Mouse (Mus musculus) heart, embryonic 14.5 days (tissue): ENCODE results near the gene Extl1. TPM values are rescaled to one million over a fixed set of nuclear protein-coding genes. Genes with fewer than 3 reads are reported as not detected.
A peak's percentile ranks its signal among the peaks of the same experiment; 100 is the strongest.

Source experiments
- ATAC-seq: fragments of 200-750 bp; cut with Nextera tagmentation; 2 replicates; pipeline ENCODE4 v1.8.0; 2017; ENCODE audit warnings: low read depth, moderate TSS enrichment; ENCODE audit not compliant: insufficient number of reproducible peaks, insufficient read depth, low FRiP score
- H3K27ac ChIP-seq, 2 experiments: fragments of 200-500 bp in 1 of 2; fragments of 300-500 bp in 1 of 2; sonication (generic) in 1 of 2; replicated peaks in 1 of 2; 2 replicates each; pipeline ENCODE4 v1.5.1; 2012 to 2014; ENCODE audit warnings: low read depth in 2 of 2, low read length in 2 of 2, control low read depth in 1 of 2, mild to moderate bottlenecking in 1 of 2, mixed read lengths in 1 of 2; ENCODE audit not compliant: control insufficient read depth in 1 of 2, insufficient read depth in 1 of 2
- H3K27me3 ChIP-seq: fragments of 300-500 bp; sonication (generic); 2 replicates; pipeline ENCODE4 v1.6.1; 2014; ENCODE audit warnings: mild to moderate bottlenecking, low read length, control low read depth; ENCODE audit not compliant: control insufficient read depth, insufficient read depth
- H3K36me3 ChIP-seq: fragments of 300-500 bp; sonication (generic); 2 replicates; pipeline ENCODE4 v1.6.1; 2014; ENCODE audit warnings: mild to moderate bottlenecking, control low read depth, low read length, mixed read lengths; ENCODE audit not compliant: control insufficient read depth, insufficient read depth
- H3K4me1 ChIP-seq, 2 experiments: fragments of 200-500 bp in 1 of 2; fragments of 300-500 bp in 1 of 2; sonication (generic) in 1 of 2; 2 replicates each; pipeline ENCODE4 v1.6.1; 2012 to 2014; ENCODE audit warnings: low read length in 2 of 2, control low read depth in 1 of 2, mixed read lengths in 1 of 2; ENCODE audit not compliant: control insufficient read depth in 2 of 2, insufficient read depth in 2 of 2
- H3K4me2 ChIP-seq: fragments of 300-500 bp; sonication (generic); 2 replicates; pipeline ENCODE4 v1.6.1; 2014; ENCODE audit warnings: mild to moderate bottlenecking, low read length
- H3K4me3 ChIP-seq, 2 experiments: fragments of 200-500 bp in 1 of 2; fragments of 300-500 bp in 1 of 2; sonication (generic) in 1 of 2; 2 replicates each; pipeline ENCODE4 v1.5.1; 2012 to 2014; ENCODE audit warnings: low read length in 2 of 2, mild to moderate bottlenecking in 2 of 2, control low read depth in 1 of 2, low read depth in 1 of 2, moderate library complexity in 1 of 2; ENCODE audit not compliant: control insufficient read depth in 1 of 2, insufficient read depth in 1 of 2
- H3K9ac ChIP-seq: fragments of 300-500 bp; sonication (generic); 2 replicates; pipeline ENCODE4 v1.6.1; 2014; ENCODE audit warnings: mild to moderate bottlenecking, low read length
- H3K9me3 ChIP-seq: fragments of 300-500 bp; sonication (generic); 2 replicates; pipeline ENCODE4 v1.6.1; 2016; ENCODE audit warnings: low read length, control low read depth; ENCODE audit not compliant: control insufficient read depth
- WGBS: fragments of 180-500 bp; shearing (Covaris S2); extraction: QIAGEN DNeasy Blood & Tissue Kit; methylation state at CpG from one replicate; pipeline ENCODE4 v1.1.7; 2014; 5-methylcytosine and 5-hydroxymethylcytosine counted together
- polyA plus RNA-seq: library from polyadenylated mRNA; unstranded; fragments of >200 nt; fragmentation: Nextera tagmentation; extraction: Ambion mirVana; gene quantifications from 2 replicates; pipeline ENCODE4 v1.2.1, GENCODE M21; 2014

Extl1 gene
- polyA plus RNA-seq, 1 experiment from 2014 or later, result 2.9 TPM

DNA sequence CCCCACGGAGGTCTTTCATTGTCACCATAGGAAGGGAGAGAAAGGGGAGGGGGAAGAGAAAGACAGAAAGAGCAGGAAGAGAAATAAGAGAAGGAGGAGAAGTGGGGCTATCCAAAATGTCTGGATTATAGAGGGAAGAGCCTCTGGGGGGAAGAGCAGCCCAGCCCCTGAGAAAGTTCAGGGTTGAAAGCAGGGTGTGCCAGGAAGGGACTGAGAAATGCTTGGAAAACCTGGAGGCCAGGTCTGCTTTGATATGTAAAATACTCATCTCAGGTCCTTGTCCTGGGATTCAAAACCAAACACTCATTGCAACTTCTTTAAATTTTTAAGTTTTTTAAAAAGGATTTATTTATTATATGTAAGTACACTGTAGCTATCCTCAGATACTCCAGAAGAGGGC, 8.0 kb upstream of the Extl1 start:
- Histone ChIP-seq H3K4me1 (peaks cover 0 to 6% of the 10 kb centered on the region in 2 experiments; a peak in 1 of 4 replicates), H3K27me3 (no peaks in the 10 kb centered on the region), H3K27ac (no peak overlapping the region), H3K36me3 (no peaks in the 10 kb centered on the region), H3K4me3 (no peak overlapping the region), H3K4me2 (no peak overlapping the region), H3K9ac (no peak overlapping the region), H3K9me3 (no peaks in the 10 kb centered on the region)
- WGBS, result 100% methylated on average over 1 of the region's 1 CpGs
- ATAC-seq, result no peak

DNA sequence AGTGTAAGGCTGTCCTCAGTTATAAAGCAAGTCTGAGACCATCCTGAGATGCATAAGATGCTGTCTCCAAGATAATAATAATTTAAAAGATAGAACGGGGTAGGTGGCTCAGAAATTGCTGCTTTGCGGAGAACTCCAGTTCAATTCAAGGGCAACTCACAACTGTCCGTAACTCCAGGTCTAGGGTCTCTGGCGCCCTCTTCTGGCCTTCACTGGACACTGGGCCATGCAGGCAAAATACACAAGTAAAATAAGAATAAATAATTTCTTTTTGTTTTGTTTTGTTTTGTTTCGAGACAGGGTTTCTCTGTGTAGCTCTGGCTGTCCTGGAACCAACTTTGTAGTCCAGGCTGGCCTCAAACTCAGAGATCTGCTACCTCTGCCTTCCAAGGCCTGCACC, 4.7 kb upstream of the Extl1 start:
- Histone ChIP-seq H3K9me3 (no peaks in the 10 kb centered on the region), H3K27ac (no peak overlapping the region), H3K4me1 (peaks cover 0 to 4% of the 10 kb centered on the region in 2 experiments; a peak in 1 of 4 replicates), H3K9ac (no peak overlapping the region), H3K36me3 (no peaks in the 10 kb centered on the region), H3K4me3 (no peak overlapping the region), H3K27me3 (no peaks in the 10 kb centered on the region), H3K4me2 (no peak overlapping the region)
- no peak for ATAC-seq
- 22% methylated on average over 5 of the region's 5 CpGs for whole genome bisulfite sequencing

DNA sequence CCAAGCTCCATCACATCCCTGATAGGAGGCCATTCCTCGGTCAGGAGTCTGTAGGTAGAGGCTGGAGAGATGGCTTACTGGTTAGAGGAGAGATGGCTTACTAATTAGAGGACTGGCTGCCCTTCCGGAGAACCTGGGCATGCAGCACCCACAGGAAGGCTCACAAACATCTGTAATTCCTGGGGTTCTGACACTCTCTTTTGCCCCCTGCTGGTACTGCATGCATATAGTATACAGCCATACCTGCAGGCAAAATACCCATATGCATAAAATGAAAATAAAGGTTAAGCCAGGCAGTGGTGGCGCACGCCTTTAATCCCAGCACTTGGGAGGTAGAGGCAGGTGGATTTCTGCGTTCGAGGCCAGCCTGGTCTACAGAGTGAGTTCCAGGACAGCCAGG, 3.6 kb upstream of the Extl1 start:
- ATAC-seq, result no peak
- Histone ChIP-seq H3K27ac (no peak overlapping the region), H3K27me3 (no peaks in the 10 kb centered on the region), H3K9ac (no peak overlapping the region), H3K4me1 (0 out of 4 replicates have a peak, but pooled peaks cover 0 to under 1% of the 10 kb centered on the region in 2 experiments), H3K4me3 (no peak overlapping the region), H3K36me3 (no peaks in the 10 kb centered on the region), H3K4me2 (no peak overlapping the region), H3K9me3 (no peaks in the 10 kb centered on the region)
- 63% methylated on average over 6 of the region's 6 CpGs for WGBS

- WGBS, result 86% methylated on average over 8 of the region's 8 CpGs
- H3K4me2 ChIP-seq, result no peak overlapping the region
- H3K27ac ChIP-seq, result no peak overlapping the region
- no peaks in the 10 kb centered on the region for H3K27me3 ChIP-seq
- H3K4me3 ChIP-seq, result no peak overlapping the region
- H3K9me3 ChIP-seq, result no peaks in the 10 kb centered on the region
- no peaks in the 10 kb centered on the region for H3K36me3 ChIP-seq
- H3K9ac ChIP-seq, result no peak overlapping the region
- H3K4me1 ChIP-seq, result peaks cover 9 to 12% of the 10 kb centered on the region in 2 experiments; a peak in 3 of 4 replicates
- ATAC-seq, result no peak
Observed at GRCm38 (mm10) chr4:134379510-134379909, 4.1 kb downstream of the Extl1 start.

DNA sequence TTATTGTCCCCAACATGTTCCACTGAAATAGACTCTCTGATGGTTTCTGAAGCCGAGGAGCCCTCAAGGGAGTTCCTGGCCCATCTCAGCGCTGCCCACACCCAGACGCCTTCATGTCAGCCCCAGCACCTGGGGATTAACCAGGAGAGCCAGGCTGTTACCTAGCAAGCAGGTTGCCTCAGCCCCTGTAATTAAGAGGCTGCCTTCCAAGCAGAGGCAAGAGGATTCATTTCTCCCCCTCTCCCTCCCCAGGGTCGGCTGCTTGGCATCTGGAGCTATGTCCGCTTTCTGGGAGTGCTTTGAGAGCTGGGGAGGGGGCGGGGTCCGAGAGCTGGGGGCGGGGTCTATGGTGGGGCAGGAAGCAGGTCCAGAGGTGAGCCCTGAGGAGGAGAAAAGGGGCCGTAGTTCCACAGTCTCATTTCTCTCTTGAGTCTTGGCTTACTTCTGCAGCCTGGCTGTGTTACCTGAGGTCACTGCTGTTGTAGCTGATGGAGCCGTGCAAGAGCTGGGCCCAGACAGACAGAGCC, 5.5 kb downstream of the Extl1 start:
- Histone ChIP-seq H3K4me3 (no peak overlapping the region), H3K9ac (no peak overlapping the region), H3K4me1 (peaks cover 9 to 12% of the 10 kb centered on the region in 2 experiments; a peak in 3 of 4 replicates), H3K27ac (no peak overlapping the region), H3K9me3 (no peaks in the 10 kb centered on the region), H3K4me2 (no peak overlapping the region), H3K27me3 (no peaks in the 10 kb centered on the region), H3K36me3 (no peaks in the 10 kb centered on the region)
- whole genome bisulfite sequencing, result 36% methylated on average over 9 of the region's 10 CpGs
- no peak for ATAC-seq

DNA sequence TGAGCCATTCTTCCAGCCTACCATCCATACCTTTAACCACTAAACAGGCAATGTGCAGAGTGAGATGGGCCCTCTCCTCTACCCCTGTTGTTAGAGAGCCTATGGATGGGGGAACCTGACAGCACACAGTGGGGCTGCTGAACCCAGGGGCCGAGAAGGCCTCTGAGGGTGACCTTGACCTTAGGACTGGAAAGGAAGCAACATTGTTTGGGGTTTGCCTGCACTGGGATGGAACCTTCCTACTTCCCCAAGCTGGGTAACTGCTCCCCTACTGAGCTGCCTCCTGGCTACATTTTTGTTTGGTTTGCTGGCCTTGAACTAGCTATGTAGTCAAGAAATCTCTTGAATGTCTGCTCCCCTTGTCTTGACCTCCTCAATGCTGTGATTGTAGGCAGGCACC, 9.3 kb downstream of the Extl1 start:
- H3K27ac ChIP-seq, result no peak overlapping the region
- H3K9me3 ChIP-seq, result no peaks in the 10 kb centered on the region
- 64% methylated on average over 1 of the region's 1 CpGs for WGBS
- no peak for ATAC-seq
- H3K9ac ChIP-seq, result no peak overlapping the region
- H3K4me2 ChIP-seq, result no peak overlapping the region
- no peak overlapping the region for H3K4me3 ChIP-seq
- H3K4me1 ChIP-seq, result peaks cover 21 to 35% of the 10 kb centered on the region in 2 experiments; a peak in 3 of 4 replicates
- H3K27me3 ChIP-seq, result peaks cover 30% of the 10 kb centered on the region
- no peaks in the 10 kb centered on the region for H3K36me3 ChIP-seq

DNA sequence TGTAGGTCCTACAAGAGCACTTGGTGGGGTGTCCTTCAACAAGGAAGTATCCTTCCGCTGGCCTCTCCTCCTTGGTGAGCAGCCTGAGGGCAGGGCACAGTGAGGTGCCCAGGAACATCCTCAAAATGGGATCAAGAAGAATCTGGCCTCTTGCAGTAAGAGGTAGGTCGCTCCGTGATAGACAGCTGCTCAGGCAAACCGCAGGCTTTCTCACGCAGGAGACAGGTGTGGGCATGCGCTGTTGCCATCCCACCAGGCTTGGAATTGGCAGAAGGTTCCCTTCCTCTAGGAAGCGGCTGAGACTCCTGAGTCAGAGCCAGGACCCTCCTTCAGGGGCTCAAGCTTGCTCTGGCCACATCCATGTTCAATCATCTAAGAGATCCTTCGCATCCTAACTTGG, 10.4 kb downstream of the Extl1 start:
- no peak overlapping the region for H3K4me2 ChIP-seq
- ATAC-seq, result no peak
- peaks cover 17 to 26% of the 10 kb centered on the region in 2 experiments; a peak in 3 of 4 replicates for H3K4me1 ChIP-seq
- H3K4me3 ChIP-seq, result no peak overlapping the region
- H3K9ac ChIP-seq, result no peak overlapping the region
- no peak overlapping the region for H3K27ac ChIP-seq
- H3K27me3 ChIP-seq, result peaks cover 30% of the 10 kb centered on the region
- 82% methylated on average over 8 of the region's 8 CpGs for WGBS
- H3K36me3 ChIP-seq, result no peaks in the 10 kb centered on the region
- no peaks in the 10 kb centered on the region for H3K9me3 ChIP-seq

- Histone ChIP-seq H3K27me3 (peaks cover 30% of the 10 kb centered on the region), H3K36me3 (no peaks in the 10 kb centered on the region), H3K9ac (peak overlapping the region; percentile 68), H3K9me3 (no peaks in the 10 kb centered on the region), H3K4me1 (peaks cover 14 to 24% of the 10 kb centered on the region in 2 experiments; a peak in 3 of 4 replicates), H3K4me3 (peak overlapping the region; percentile 54 to 62), H3K4me2 (peak overlapping the region; percentile 92), H3K27ac (peak overlapping the region in 1 of 2 experiments; percentile 48; a peak in 1 of 4 replicates)
- under 1% methylated on average over 16 of the region's 16 CpGs for WGBS
- ATAC-seq, result peak; percentile 57; the same call in 1 of the 2 replicates
Observed at GRCm38 (mm10) chr4:134372294-134372747, 11.3 kb downstream of the Extl1 start.
